Mouse (Mus musculus) midbrain, embryonic 12.5 days (tissue): ENCODE data around the gene Dbt. TPM values are rescaled to one million over a fixed set of nuclear protein-coding genes. Genes with fewer than 3 reads are reported as not detected.

ENCODE experiments used
- ATAC-seq: fragments of 200-750 bp; cut with Nextera tagmentation; 2 replicates; pipeline ENCODE4 v1.8.0; 2017; ENCODE audit warnings: low read depth, moderate TSS enrichment, moderate library complexity; ENCODE audit not compliant: low FRiP score
- H3K27ac ChIP-seq: fragments of 300-500 bp; sonication (generic); replicated peaks from 2 replicates; pipeline ENCODE4 v1.5.1; 2016; ENCODE audit warnings: mild to moderate bottlenecking
- H3K27me3 ChIP-seq: fragments of 300-500 bp; sonication (generic); 2 replicates; pipeline ENCODE4 v1.6.1; 2016; ENCODE audit warnings: mild to moderate bottlenecking
- H3K36me3 ChIP-seq: fragments of 300-500 bp; sonication (generic); 2 replicates; pipeline ENCODE4 v1.6.1; 2016
- H3K4me1 ChIP-seq: fragments of 300-500 bp; sonication (generic); 2 replicates; pipeline ENCODE4 v1.6.1; 2016
- H3K4me2 ChIP-seq: fragments of 300-500 bp; sonication (generic); replicated peaks from 2 replicates; pipeline ENCODE4 v1.6.1; 2016; ENCODE audit warnings: mild to moderate bottlenecking, moderate library complexity
- H3K4me3 ChIP-seq: fragments of 300-500 bp; sonication (generic); 2 replicates; pipeline ENCODE4 v1.5.1; 2016; ENCODE audit warnings: mild to moderate bottlenecking
- H3K9ac ChIP-seq: fragments of 300-500 bp; sonication (generic); replicated peaks from 2 replicates; pipeline ENCODE4 v1.6.1; 2016; ENCODE audit warnings: mild to moderate bottlenecking, moderate library complexity
- H3K9me3 ChIP-seq: fragments of 300-500 bp; sonication (generic); 2 replicates; pipeline ENCODE4 v1.6.1; 2016; ENCODE audit warnings: mild to moderate bottlenecking
- WGBS: fragments of 180-500 bp; shearing (Covaris S2); methylation state at CpG from one replicate; pipeline ENCODE4 v1.1.7; 2016; 5-methylcytosine and 5-hydroxymethylcytosine counted together
- polyA plus RNA-seq: library from polyadenylated mRNA; unstranded; fragments of >200 nt; fragmentation: Nextera tagmentation; extraction: Ambion mirVana; gene quantifications from 2 replicates; pipeline ENCODE4 v1.2.1, GENCODE M21; 2016

The Dbt gene
- polyA plus RNA-seq, result 11.4 and 12.8 TPM in 2 replicates

DNA sequence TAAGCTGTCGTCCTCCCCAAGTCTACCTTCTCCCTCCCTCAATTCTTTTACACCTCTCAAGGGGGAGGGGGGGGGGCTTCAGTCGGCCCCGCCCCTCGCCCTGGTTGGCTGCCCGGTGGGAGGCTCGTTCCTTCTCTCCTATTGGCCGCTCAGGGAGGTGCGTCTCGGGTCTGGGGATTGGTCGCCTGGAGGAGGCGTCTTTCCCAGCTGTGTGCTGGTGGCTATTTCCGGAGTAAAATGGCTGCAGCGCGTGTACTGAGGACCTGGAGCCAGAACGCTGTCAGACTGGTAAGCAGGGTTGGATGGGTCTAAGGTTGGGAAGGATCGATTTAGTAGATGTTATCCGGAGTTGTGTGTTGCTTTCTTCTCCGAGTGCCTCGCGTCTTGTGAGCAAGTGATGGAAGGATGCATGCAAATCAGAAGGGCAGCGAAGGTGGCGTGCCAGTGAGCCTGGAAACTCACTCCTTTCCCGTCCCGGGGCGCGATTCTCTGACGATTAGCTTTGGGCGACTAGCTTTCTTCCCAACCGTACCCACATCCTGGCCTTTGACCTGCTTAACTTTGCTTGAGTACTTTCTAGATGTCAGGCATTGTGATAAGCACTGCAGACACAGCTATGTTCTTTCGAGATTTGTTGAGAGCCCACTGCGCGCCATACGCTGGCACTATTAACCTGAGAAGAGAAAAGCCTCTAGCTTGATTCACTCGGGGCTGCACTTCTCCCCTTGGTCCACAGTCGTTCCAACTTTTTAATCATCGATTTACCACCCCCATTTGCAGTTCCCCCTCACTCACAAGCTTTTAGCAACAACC is at the start of gene Dbt:
Gene Dbt (plus strand): TSS at position 167 of the 813 bp plus-strand sequence.
- Histone ChIP-seq H3K36me3 (no peaks in the 10 kb centered on the region; the same call in 1 of the 2 replicates), H3K9me3 (no peaks in the 10 kb centered on the region), H3K27ac (no peak within 1 kb of the TSS), H3K4me2 (peak within 1 kb of the TSS; percentile 76), H3K4me3 (peak within 1 kb of the TSS; percentile 65), H3K9ac (peak within 1 kb of the TSS; percentile 65), H3K4me1 (peaks cover 14% of the 10 kb centered on the region), H3K27me3 (no peaks in the 10 kb centered on the region)
- ATAC-seq, result peak; percentile 95
- WGBS, result under 1% methylated on average over 36 of the region's 36 CpGs

DNA sequence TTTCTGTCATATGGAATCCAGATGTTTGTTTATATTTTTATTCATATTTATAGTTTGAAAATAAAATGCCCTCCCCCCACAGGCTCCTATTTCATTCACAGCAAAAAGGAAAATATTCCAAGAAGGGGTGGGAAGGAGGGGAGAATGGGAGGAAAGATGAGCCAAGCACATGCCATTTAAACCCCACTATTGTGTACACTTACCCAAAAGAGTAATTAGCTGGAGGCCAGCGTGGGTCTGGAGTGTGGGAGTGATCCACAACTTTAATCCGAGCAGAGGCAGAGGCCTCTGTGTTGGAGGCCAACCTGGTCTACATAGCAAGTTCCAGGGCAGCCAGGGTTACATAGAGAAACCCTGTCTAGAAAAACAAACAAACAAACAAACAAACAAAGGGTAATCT is 48.6 kb upstream of the Dbt start:
- H3K4me3 ChIP-seq, result no peak overlapping the region
- H3K36me3 ChIP-seq, result no peaks in the 10 kb centered on the region
- H3K4me2 ChIP-seq, result no peak overlapping the region
- no peak overlapping the region for H3K9ac ChIP-seq
- ATAC-seq, result no peak
- no peaks in the 10 kb centered on the region for H3K27me3 ChIP-seq
- H3K4me1 ChIP-seq, result no peaks in the 10 kb centered on the region
- H3K27ac ChIP-seq, result no peak overlapping the region
- H3K9me3 ChIP-seq, result no peaks in the 10 kb centered on the region
- WGBS, result 39% methylated on average over 2 of the region's 2 CpGs

DNA sequence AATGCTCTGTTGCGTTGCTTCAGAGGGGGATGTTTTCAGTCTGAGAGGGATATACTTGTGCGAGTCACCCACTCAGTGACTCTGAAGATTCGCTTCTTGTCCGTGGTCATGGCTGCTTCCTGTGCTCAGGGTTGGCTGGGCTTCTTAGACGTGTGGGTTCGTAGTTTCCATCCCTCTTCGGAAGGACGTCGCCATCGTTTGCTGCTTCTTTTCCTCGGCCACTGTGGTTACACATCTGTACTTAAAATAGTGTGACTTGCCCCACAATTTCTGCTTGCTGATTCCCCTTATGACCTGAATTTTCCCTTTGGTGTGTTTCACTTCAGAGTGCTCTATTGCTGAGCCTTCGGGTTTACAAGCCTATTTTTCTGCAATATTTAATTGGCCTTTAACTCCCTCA is 47.2 kb upstream of the Dbt start:
- WGBS, result 93% methylated on average over 12 of the region's 12 CpGs
- no peak overlapping the region for H3K4me2 ChIP-seq
- no peaks in the 10 kb centered on the region for H3K9me3 ChIP-seq
- H3K36me3 ChIP-seq, result no peaks in the 10 kb centered on the region
- no peak overlapping the region for H3K4me3 ChIP-seq
- H3K9ac ChIP-seq, result no peak overlapping the region
- no peaks in the 10 kb centered on the region for H3K4me1 ChIP-seq
- no peaks in the 10 kb centered on the region for H3K27me3 ChIP-seq
- H3K27ac ChIP-seq, result no peak overlapping the region
- no peak for ATAC-seq

DNA sequence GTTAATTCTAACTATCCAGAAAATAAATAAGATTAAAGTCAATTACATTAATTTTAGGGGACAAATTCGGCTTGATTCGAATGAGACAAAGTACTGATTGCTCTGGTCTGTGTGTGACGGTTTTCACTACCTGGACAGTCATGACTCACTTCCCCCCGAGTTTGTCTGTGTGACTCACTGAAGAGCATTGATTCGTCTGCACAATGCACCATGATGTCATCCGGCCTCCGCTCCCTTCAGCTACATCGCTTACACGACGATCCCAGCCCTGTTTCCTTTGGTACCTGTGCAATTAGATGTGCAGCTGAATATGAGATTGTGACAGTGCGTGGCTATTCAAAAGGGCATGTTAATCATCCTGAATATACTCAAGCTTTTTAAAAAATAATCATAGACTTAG is 38.3 kb upstream of the Dbt start:
- Histone ChIP-seq H3K9ac (no peak overlapping the region), H3K4me2 (no peak overlapping the region), H3K27me3 (no peaks in the 10 kb centered on the region), H3K9me3 (no peaks in the 10 kb centered on the region), H3K27ac (no peak overlapping the region), H3K36me3 (no peaks in the 10 kb centered on the region), H3K4me1 (no peaks in the 10 kb centered on the region), H3K4me3 (no peak overlapping the region)
- no peak for ATAC-seq
- 82% methylated on average over 11 of the region's 11 CpGs for WGBS

DNA sequence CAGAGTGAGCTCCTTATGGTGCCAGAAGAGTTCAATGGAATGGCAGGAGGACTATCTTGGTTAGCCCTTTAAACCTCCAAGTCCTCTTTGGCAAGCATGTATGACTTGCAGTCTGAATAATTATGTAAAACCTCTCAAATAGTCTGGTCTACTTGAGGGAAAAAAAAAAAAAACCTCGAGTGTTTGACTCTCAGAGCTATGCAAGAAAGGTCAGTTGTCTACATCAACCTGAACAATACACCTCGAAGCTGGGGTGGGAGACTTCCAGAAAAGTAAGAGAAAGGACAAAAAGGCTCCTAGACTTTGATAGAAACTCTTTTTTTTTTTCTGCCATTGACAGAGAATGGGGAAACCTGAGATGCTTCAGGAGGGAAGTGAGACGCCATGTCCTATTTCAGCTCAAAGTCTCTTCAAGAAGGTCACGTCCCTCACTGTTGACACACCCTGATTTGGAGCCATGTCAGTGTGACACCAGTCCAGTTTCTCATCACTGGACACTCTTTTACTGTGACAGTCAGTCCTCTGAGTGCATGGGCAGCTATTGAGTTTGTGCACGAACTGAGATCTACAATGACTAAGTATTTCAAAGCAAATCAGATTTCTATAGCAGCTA is 36.1 kb upstream of the Dbt start:
- Histone ChIP-seq H3K36me3 (no peaks in the 10 kb centered on the region), H3K9ac (no peak overlapping the region), H3K9me3 (no peaks in the 10 kb centered on the region), H3K27me3 (no peaks in the 10 kb centered on the region), H3K27ac (no peak overlapping the region), H3K4me3 (no peak overlapping the region), H3K4me2 (no peak overlapping the region), H3K4me1 (no peaks in the 10 kb centered on the region)
- no peak for ATAC-seq
- WGBS, result 70% methylated on average over 5 of the region's 5 CpGs

DNA sequence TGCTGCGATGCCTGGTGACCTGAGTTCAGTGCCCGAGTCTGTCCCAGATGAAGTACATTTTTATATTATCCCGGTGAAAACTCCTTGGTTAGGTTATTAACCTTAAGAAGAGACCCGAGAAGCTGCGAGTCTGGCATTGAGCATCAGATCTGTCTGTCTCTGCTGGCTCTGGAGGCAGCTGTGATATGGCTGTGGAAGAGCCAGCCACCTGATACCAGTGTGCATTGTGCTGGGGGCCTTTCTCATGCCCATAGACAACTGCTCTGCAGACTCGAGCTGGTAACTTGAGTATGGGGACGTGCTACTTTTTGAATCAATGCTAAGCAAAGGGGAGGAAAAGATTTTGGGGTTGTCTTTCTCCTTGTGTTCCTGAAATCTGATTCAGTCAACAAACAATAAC is 35.5 kb upstream of the Dbt start:
- H3K4me3 ChIP-seq, result no peak overlapping the region
- no peak overlapping the region for H3K9ac ChIP-seq
- H3K36me3 ChIP-seq, result no peaks in the 10 kb centered on the region
- no peak overlapping the region for H3K4me2 ChIP-seq
- WGBS, result 80% methylated on average over 7 of the region's 7 CpGs
- no peak for ATAC-seq
- H3K27me3 ChIP-seq, result no peaks in the 10 kb centered on the region
- no peaks in the 10 kb centered on the region for H3K4me1 ChIP-seq
- no peak overlapping the region for H3K27ac ChIP-seq
- no peaks in the 10 kb centered on the region for H3K9me3 ChIP-seq

DNA sequence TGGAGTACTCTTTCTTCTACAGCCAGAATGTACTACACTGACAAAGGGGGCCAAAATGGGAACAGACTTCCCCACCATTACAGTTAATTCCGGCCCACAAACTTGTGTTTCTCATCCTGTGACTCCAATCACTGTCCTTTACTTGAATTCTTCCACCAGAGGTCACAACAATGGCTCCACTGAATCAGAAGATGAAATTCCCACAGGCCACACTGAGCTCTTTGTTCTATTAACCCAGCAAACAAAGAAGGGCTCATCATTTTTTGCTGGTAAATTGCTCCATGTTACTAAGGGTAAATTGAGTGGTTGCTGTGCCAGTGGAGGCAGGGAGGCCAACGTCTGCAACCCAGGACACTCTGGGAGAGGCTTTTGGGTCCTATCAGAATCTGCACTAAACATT is 32.8 kb upstream of the Dbt start:
- no peak overlapping the region for H3K9ac ChIP-seq
- ATAC-seq, result no peak
- H3K27ac ChIP-seq, result no peak overlapping the region
- H3K27me3 ChIP-seq, result no peaks in the 10 kb centered on the region
- H3K9me3 ChIP-seq, result no peaks in the 10 kb centered on the region
- no peaks in the 10 kb centered on the region for H3K4me1 ChIP-seq
- 43% methylated on average over 2 of the region's 2 CpGs for WGBS
- H3K4me2 ChIP-seq, result no peak overlapping the region
- no peak overlapping the region for H3K4me3 ChIP-seq
- H3K36me3 ChIP-seq, result 0 out of 2 replicates have a peak, but pooled peaks cover under 1% of the 10 kb centered on the region

DNA sequence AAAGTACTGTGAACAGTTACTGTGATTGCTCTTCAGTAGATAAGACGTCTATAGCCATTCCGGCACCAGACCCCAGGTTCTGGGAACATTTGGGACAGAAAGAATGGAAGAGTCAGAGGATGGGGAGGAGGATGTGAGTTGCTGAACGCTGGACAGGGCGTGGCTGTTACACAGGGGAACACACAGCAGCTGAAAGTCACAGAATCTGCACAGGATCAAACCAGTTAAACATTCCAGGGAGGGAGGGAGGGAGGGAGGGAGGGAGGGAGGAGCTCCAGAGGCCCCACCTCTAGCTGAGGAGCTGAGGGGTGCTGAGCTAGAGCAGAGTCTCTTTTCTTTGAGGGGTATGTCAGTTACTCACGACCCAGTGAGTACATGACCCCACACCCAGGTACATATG is 31.9 kb upstream of the Dbt start:
- H3K4me1 ChIP-seq, result no peaks in the 10 kb centered on the region
- H3K9ac ChIP-seq, result no peak overlapping the region
- H3K36me3 ChIP-seq, result 0 out of 2 replicates have a peak, but pooled peaks cover 3% of the 10 kb centered on the region
- H3K9me3 ChIP-seq, result no peaks in the 10 kb centered on the region
- no peak overlapping the region for H3K4me2 ChIP-seq
- no peak for ATAC-seq
- 53% methylated on average over 5 of the region's 5 CpGs for WGBS
- H3K27me3 ChIP-seq, result no peaks in the 10 kb centered on the region
- H3K4me3 ChIP-seq, result no peak overlapping the region
- no peak overlapping the region for H3K27ac ChIP-seq

DNA sequence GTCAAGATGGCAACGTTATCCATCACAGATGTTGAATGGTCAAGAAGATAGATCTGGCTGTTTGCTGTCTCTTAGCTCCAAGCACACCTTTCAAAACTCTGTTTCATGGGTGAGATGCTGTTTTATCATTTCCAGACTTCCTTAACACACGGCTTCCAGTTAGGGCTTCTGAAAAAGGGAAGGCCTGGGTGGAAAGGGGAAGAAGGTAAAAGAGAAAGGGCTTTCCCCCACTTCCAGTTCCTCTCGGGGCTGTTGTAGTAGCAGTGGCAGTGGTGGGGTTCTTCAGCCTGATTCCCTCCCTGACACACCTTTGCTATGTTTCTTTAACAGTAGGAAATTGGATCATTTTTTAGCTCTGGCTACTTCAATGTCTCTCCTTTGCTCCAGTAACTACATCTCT is 30.1 kb upstream of the Dbt start:
- 86% methylated on average over 3 of the region's 3 CpGs for WGBS
- Histone ChIP-seq H3K9ac (no peak overlapping the region), H3K4me2 (no peak overlapping the region), H3K4me1 (no peaks in the 10 kb centered on the region), H3K27me3 (no peaks in the 10 kb centered on the region), H3K9me3 (no peaks in the 10 kb centered on the region), H3K27ac (no peak overlapping the region), H3K36me3 (peaks cover 14% of the 10 kb centered on the region), H3K4me3 (no peak overlapping the region)
- no peak for ATAC-seq

DNA sequence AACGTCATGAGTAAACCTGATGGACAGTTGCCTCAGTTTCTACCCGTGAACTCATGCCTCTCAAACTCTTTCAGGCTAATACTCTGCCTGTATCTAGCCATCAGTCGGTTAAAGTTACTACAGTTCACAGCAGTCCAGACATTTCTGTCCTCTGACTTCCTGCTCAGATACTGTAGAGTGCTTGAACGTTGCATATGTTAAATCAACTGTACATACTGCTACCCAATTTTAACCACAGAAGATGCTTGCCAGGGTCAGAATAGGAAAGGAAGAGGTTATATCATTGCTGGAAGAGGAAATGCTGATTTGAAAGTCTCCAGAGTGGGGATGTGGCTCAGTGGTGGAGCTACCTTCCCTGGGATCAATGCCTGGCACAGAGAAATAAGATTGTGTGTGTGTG is 29.6 kb upstream of the Dbt start:
- H3K27ac ChIP-seq, result no peak overlapping the region
- no peak overlapping the region for H3K4me3 ChIP-seq
- peaks cover 20% of the 10 kb centered on the region for H3K36me3 ChIP-seq
- 86% methylated on average over 4 of the region's 4 CpGs for WGBS
- no peaks in the 10 kb centered on the region for H3K4me1 ChIP-seq
- no peak overlapping the region for H3K4me2 ChIP-seq
- H3K9ac ChIP-seq, result no peak overlapping the region
- H3K9me3 ChIP-seq, result no peaks in the 10 kb centered on the region
- ATAC-seq, result no peak
- no peaks in the 10 kb centered on the region for H3K27me3 ChIP-seq

DNA sequence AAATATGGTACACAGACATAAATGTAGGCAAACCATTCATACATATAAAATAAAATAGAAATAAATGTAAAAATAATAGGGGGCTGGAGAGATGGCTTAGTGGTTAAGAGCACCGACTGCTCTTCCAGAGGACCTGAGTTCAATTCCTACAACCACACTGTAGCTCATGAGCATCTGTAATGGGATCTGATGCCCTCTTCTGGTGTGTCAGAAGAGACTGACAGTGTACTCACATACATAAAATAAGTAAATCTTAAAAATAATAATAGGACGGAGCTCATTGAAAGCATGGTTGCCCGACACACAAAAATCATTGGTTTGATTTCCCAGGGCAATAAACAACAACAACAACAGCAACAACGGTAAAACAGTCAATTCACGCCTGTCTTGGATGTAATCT is 21.9 kb upstream of the Dbt start:
- H3K36me3 ChIP-seq, result peaks cover 89% of the 10 kb centered on the region
- no peak for ATAC-seq
- H3K4me1 ChIP-seq, result no peaks in the 10 kb centered on the region
- H3K27me3 ChIP-seq, result no peaks in the 10 kb centered on the region
- no peak overlapping the region for H3K4me2 ChIP-seq
- 96% methylated on average over 5 of the region's 5 CpGs for WGBS
- no peak overlapping the region for H3K27ac ChIP-seq
- no peak overlapping the region for H3K4me3 ChIP-seq
- no peaks in the 10 kb centered on the region for H3K9me3 ChIP-seq
- H3K9ac ChIP-seq, result no peak overlapping the region

DNA sequence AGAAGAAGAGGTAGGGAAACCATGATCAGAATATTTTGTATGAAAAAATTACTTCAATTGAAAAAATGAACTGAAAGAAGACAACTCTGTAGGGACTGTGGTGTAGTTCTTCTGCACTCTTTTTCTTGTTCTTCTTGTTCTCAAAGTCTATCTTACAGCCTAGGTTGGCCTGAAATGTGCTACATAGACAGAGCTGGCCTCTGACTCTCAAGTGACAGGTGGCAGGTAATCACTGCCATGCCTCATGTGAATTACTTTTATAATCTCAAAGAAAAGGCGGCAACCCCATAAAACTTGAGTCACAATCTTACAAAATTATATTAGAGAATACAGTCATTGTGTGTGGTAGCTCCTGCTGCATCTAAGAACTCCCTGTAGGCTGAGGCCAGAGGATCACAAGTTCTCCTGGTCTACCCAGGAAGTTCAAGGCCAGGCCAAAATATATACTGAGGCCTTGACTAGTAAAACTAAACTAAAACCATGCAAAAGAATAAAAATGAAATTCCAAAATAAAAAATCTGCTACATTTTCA is 20.9 kb upstream of the Dbt start:
- peaks cover 94% of the 10 kb centered on the region for H3K36me3 ChIP-seq
- ATAC-seq, result no peak
- no peak overlapping the region for H3K4me3 ChIP-seq
- 97% methylated on average over 1 of the region's 1 CpGs for WGBS
- no peak overlapping the region for H3K9ac ChIP-seq
- no peak overlapping the region for H3K4me2 ChIP-seq
- H3K27ac ChIP-seq, result no peak overlapping the region
- no peaks in the 10 kb centered on the region for H3K4me1 ChIP-seq
- H3K27me3 ChIP-seq, result no peaks in the 10 kb centered on the region
- H3K9me3 ChIP-seq, result no peaks in the 10 kb centered on the region
